Mouse (Mus musculus) cerebellum, adult 2 months (tissue): ENCODE data around the gene Atp11b. TPM values are rescaled to one million over a fixed set of nuclear protein-coding genes. Genes with fewer than 3 reads are reported as not detected.

Experiments used
- DNase-seq, 2 experiments: peaks; one replicate each; pipeline ENCODE4 v3.0.0; 2021
- H3K27ac ChIP-seq: fragments of 200-500 bp; 2 replicates; pipeline ENCODE4 v1.5.1; 2012; ENCODE audit warnings: low read length, control low read depth, inconsistent platforms; ENCODE audit not compliant: insufficient read depth
- H3K27me3 ChIP-seq: fragments of 200-500 bp; 2 replicates; pipeline ENCODE4 v1.6.1; 2012; ENCODE audit warnings: inconsistent platforms, mild to moderate bottlenecking, low read length, moderate library complexity; ENCODE audit not compliant: control insufficient read depth, insufficient read depth
- H3K4me1 ChIP-seq: fragments of 200-500 bp; 2 replicates; pipeline ENCODE4 v1.6.1; 2011; ENCODE audit warnings: low read length; ENCODE audit not compliant: control insufficient read depth, insufficient read depth
- H3K4me3 ChIP-seq: fragments of 200-500 bp; replicated peaks from 2 replicates; pipeline ENCODE3; 2011; ENCODE audit warnings: mild to moderate bottlenecking, low read depth, low read length, control low read depth; ENCODE audit not compliant: insufficient read depth
- CTCF ChIP-seq: fragments of 200-500 bp; IDR thresholded peaks from 2 replicates; pipeline ENCODE4 v1.5.1; 2011; ENCODE audit warnings: low read depth, mild to moderate bottlenecking, control low read depth, low read length, moderate library complexity, borderline replicate concordance; ENCODE audit not compliant: insufficient read depth
- POLR2A ChIP-seq: fragments of 200-500 bp; IDR thresholded peaks from 2 replicates; pipeline ENCODE4 v1.6.1; 2011; ENCODE audit warnings: low read length, control low read depth, borderline replicate concordance; ENCODE audit not compliant: insufficient read depth
- WGBS: fragments of 180-500 bp; shearing (Covaris S2); methylation state at CpG from one replicate; pipeline ENCODE4 v1.1.7; 2018; 5-methylcytosine and 5-hydroxymethylcytosine counted together
- polyA plus RNA-seq: library from polyadenylated mRNA; depleted of rRNA; stranded (reverse); fragments of >200 nt; gene quantifications from 2 replicates; pipeline ENCODE4 v1.2.3, GENCODE M21; 2012

Atp11b gene
- polyA plus RNA-seq, 1 experiment: 163 TPM

DNA sequence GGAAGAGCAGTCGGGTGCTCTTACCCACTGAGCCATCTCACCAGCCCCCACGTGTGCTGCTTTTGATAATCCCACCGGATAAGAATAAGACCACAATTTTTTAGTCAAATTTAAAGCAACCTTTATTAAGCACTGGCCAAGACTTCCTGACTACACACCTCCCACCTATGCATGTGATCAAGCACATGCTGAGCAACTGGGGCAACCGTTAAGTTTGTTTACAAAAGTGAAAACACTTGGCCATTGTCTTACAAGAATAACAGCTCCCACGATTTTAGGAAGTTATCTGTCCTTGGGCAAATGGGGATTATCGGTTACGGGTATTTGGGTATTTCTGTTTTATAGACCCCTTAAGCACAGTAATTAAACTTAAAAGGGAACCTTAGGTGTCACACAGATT lies 28.8 kb upstream of the Atp11b start:
- no peak for DNase-seq
- no peak for TF ChIP-seq CTCF
- TF ChIP-seq POLR2A: no peak
- WGBS: 73% methylated on average over 7 of the region's 7 CpGs

DNA sequence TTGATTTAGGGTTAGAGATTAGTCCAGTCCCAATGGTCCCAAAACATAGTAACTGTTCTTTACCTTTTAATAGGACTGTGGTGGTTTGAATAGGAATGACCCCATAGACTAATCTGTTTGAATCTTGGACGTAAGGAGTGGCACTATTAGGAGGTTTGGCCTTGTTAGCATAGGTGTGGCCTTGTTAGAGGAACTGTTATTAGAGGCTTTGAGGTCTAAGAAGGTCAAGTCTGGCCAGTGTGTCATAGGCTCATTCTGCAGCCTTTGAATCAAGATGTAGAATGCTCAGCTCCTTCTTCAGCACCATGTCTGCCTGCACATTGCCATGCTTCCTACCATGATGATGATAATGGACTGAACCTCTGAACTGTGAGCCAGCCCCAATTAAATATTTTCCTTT lies 27.0 kb upstream of the Atp11b start:
- Histone ChIP-seq H3K27me3 (no peaks in the 10 kb centered on the region), H3K4me1 (peaks cover 3% of the 10 kb centered on the region; the same call in 1 of the 2 replicates), H3K4me3 (no peak overlapping the region), H3K27ac (no peak overlapping the region)
- no peak for DNase-seq
- WGBS: 84% methylated on average over 1 of the region's 1 CpGs
- TF ChIP-seq CTCF (no peak), POLR2A (no peak)

More for the DNA sequence above, 28.8 kb upstream of the Atp11b start:
- no peak overlapping the region for H3K27ac ChIP-seq
- H3K4me3 ChIP-seq: no peak overlapping the region
- H3K4me1 ChIP-seq: peaks cover 3% of the 10 kb centered on the region; the same call in 1 of the 2 replicates
- no peaks in the 10 kb centered on the region for H3K27me3 ChIP-seq

DNA sequence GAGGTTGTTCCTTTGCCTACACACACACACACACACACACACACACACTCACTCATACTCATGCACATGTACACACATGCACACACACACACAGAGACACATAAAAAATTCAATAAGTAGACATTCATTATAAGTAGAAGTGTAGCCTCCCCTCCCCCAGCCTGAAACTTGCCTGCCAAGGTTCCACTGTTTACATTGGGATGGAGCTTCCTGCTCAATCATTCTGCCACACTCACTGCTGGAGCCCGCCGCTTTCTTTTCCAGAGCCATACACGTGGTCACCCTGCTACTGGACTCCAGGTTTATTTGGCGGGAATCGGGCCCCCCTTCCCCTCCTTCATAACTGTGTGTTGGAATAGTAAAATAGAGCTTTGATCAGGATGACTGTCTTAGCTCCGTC lies 24.4 kb upstream of the Atp11b start:
- H3K27ac ChIP-seq: no peak overlapping the region
- 82% methylated on average over 6 of the region's 6 CpGs for WGBS
- H3K4me1 ChIP-seq: no peaks in the 10 kb centered on the region
- no peak overlapping the region for H3K4me3 ChIP-seq
- no peaks in the 10 kb centered on the region for H3K27me3 ChIP-seq
- no peak for DNase-seq
- TF ChIP-seq POLR2A (no peak), CTCF (no peak)

DNA sequence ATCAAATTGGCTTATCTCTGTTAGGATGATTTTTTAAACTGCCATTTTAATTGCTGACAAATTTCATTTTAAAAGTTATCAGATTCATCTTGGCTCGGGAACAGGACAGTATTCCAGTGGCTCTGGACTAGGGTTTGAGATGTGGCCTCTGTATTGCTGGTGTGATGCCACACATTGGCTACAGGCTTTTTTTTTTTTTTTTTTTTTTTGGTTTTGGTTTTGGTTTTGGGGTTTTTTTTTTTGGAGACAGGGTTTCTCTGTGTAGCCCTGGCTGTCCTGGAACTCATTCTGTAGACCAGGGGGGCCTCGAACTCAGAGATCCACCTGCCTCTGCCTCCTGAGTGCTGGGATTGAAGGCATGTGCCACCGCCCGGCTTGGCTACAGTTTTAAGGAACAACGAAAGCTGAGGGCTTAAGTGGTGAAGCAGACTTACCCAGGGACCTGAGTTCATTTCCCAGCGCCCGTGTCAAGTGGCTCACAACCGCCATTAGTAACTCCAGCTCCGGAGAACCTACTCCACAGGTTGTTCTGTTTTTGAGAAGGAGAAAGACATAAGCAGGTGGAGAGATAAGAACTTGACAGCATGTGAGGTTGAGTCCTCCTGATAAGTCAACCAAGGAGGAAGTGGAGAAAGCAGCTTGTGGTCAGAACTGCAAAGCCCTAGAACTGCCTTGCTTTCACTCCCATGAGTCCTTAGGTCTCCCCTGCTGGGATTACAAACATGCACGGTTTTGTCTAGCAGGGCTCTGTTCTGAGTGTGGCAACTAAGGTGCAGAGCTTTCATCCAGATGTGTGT lies 21.7 kb upstream of the Atp11b start:
- TF ChIP-seq CTCF: no peak
- no peak for TF ChIP-seq POLR2A
- no peaks in the 10 kb centered on the region for H3K27me3 ChIP-seq
- no peak overlapping the region for H3K27ac ChIP-seq
- WGBS: 85% methylated on average over 10 of the region's 10 CpGs
- no peak overlapping the region for H3K4me3 ChIP-seq
- DNase-seq: no peak
- H3K4me1 ChIP-seq: no peaks in the 10 kb centered on the region

DNA sequence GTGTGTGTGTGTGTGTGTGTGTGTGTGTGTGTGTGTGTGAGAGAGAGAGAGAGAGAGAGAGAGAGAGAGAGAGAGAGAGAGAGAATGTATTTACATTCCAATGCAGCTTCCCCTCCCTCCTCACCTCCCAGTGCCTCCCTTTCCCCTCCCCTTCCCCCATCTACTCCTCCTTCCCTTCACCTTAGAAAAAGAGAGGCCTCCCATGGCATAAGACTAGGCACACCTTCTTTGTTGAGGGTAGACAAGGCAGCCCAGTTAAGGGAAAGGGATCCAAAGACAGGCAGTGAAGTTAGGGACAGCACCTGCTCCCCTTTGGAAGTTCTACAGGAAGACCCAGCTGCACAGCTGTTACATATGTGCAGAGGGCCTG lies 21.1 kb upstream of the Atp11b start:
- H3K27ac ChIP-seq: no peak overlapping the region
- no peak overlapping the region for H3K4me3 ChIP-seq
- no peaks in the 10 kb centered on the region for H3K27me3 ChIP-seq
- no peak for TF ChIP-seq CTCF
- TF ChIP-seq POLR2A: no peak
- H3K4me1 ChIP-seq: no peaks in the 10 kb centered on the region
- no peak for DNase-seq

DNA sequence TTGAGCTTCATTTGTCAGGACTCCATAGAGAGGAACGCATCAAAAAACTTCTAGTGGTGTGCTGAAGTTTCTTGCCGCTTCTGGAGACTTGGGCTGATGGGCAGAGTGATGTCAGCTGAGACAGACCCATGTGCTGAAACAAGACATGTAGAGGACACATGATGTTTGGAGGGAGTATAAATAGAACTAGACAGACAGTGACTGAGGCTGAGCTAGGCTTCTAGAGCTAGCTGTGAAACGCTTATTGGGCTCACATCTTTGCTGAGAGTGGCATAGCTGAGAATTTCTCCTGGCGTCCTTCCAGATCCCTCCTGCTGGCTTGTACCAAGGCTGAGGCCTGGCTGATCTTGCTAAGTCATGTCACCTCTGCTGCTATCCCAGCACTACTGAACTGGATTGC lies 19.4 kb upstream of the Atp11b start:
- H3K27ac ChIP-seq: no peak overlapping the region
- no peak overlapping the region for H3K4me3 ChIP-seq
- no peaks in the 10 kb centered on the region for H3K27me3 ChIP-seq
- 66% methylated on average over 4 of the region's 4 CpGs for WGBS
- DNase-seq: no peak
- no peaks in the 10 kb centered on the region for H3K4me1 ChIP-seq
- no peak for TF ChIP-seq POLR2A

DNA sequence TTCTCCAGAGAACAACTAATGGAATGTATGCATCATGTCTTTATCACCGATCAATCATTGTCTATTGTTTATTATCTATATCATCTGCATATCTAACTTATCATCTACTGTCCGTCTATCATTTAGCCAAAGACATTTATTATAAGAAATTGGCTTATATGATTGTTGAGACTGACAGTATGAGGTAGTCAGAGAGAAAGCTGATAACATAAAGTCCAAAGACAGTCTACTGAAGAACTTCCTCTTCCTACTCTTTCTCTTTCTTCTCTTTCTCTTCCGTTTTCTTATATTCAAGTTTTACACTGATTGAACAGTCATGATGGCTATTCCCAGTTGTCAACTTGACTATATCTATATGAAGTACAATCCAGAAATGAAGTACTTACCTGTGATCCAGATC lies 15.8 kb upstream of the Atp11b start:
- Histone ChIP-seq H3K27me3 (no peaks in the 10 kb centered on the region), H3K4me1 (no peaks in the 10 kb centered on the region), H3K4me3 (no peak overlapping the region), H3K27ac (no peak overlapping the region)
- no peak for DNase-seq
- TF ChIP-seq POLR2A (no peak), CTCF (no peak)
- WGBS: 89% methylated on average over 3 of the region's 3 CpGs

DNA sequence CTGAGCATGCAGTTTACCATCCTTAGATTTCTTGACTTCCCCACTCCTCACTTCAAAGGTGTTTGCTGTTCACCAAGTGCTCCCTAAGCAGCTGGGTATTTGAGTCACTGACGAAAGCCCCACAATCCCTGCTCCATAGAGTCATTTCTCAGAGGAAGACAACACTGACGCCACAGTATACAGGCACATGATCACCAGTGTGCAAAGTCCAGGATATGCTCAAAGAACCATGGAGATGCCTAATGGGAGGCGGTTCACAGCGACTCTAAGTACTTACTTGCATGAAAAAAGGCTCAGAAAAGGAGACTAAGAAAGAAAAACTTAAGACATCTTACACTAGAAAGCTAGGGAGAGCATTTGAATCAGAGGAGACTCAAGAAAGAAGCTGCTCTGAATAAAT lies 8.9 kb upstream of the Atp11b start:
- Histone ChIP-seq H3K27ac (no peak overlapping the region), H3K27me3 (no peaks in the 10 kb centered on the region), H3K4me1 (no peaks in the 10 kb centered on the region), H3K4me3 (no peak overlapping the region)
- 67% methylated on average over 4 of the region's 4 CpGs for WGBS
- no peak for TF ChIP-seq POLR2A
- TF ChIP-seq CTCF: no peak
- no peak for DNase-seq
